Mouse (Mus musculus): ENCODE results near the gene Tmem233. TPM values are rescaled to one million over a fixed set of nuclear protein-coding genes. Genes with fewer than 3 reads are reported as not detected.

Gene Tmem233
- polyA plus RNA-seq, 1 experiment from 2014 or later, result not detected

GRCm38 (mm10) chr5:116030566-116031189 lies 52.4 kb downstream of the Tmem233 start:
- H3K9me3 ChIP-seq (ENCODE audit: control insufficient read depth, low read length), result 0 out of 2 replicates have a peak, but pooled peaks cover 2% of the 10 kb centered on the region
- ATAC-seq (ENCODE audit: insufficient number of reproducible peaks, insufficient read depth, low FRiP score, low read depth), result no peak
- 0 out of 2 replicates have a peak, but pooled peaks cover 7% of the 10 kb centered on the region for H3K27me3 ChIP-seq (ENCODE audit: control insufficient read depth, insufficient read depth, low read length)
- H3K4me2 ChIP-seq (ENCODE audit: low read length), result peak overlapping the region; percentile 52
- H3K9ac ChIP-seq (ENCODE audit: low read length), result no peak overlapping the region; the same call in 1 of the 2 replicates
- 0 out of 4 replicates have a peak overlapping the region, but pooled peaks of 1 of the 2 experiments have one; percentile 9 for H3K4me3 ChIP-seq (ENCODE audit: control insufficient read depth in 1 of 2, insufficient read depth in 1 of 2, low read depth in 1 of 2, low read length in 2 of 2)
- no peak overlapping the region for H3K27ac ChIP-seq (replicated peaks in 1 of 2; ENCODE audit: control insufficient read depth in 1 of 2, insufficient read depth in 1 of 2, low read depth in 2 of 2, low read length in 2 of 2)
- peaks cover 5 to 6% of the 10 kb centered on the region in 2 experiments; a peak in 2 of 4 replicates for H3K4me1 ChIP-seq (ENCODE audit: control insufficient read depth in 2 of 2, insufficient read depth in 2 of 2, low read length in 2 of 2)
- H3K36me3 ChIP-seq (ENCODE audit: control insufficient read depth, insufficient read depth, low read length), result no peaks in the 10 kb centered on the region
- WGBS, result 6% methylated on average over 19 of the region's 19 CpGs

GRCm38 (mm10) chr5:116029071-116029470 lies 54.0 kb downstream of the Tmem233 start:
- Histone ChIP-seq H3K4me1 (ENCODE audit: control insufficient read depth in 2 of 2, insufficient read depth in 2 of 2, low read length in 2 of 2) (peaks cover 5 to 9% of the 10 kb centered on the region in 2 experiments; a peak in 2 of 4 replicates), H3K36me3 (ENCODE audit: control insufficient read depth, insufficient read depth, low read length) (no peaks in the 10 kb centered on the region), H3K4me2 (ENCODE audit: low read length) (no peak overlapping the region), H3K4me3 (ENCODE audit: control insufficient read depth in 1 of 2, insufficient read depth in 1 of 2, low read depth in 1 of 2, low read length in 2 of 2) (no peak overlapping the region), H3K27me3 (ENCODE audit: control insufficient read depth, insufficient read depth, low read length) (0 out of 2 replicates have a peak, but pooled peaks cover 7% of the 10 kb centered on the region), H3K27ac (replicated peaks in 1 of 2; ENCODE audit: control insufficient read depth in 1 of 2, insufficient read depth in 1 of 2, low read depth in 2 of 2, low read length in 2 of 2) (peak overlapping the region in 1 of 2 experiments; percentile 34; a peak in 1 of 4 replicates), H3K9ac (ENCODE audit: low read length) (no peak overlapping the region), H3K9me3 (ENCODE audit: control insufficient read depth, low read length) (no peaks in the 10 kb centered on the region)
- peak; percentile 22 for ATAC-seq (ENCODE audit: insufficient number of reproducible peaks, insufficient read depth, low FRiP score, low read depth)
- 43% methylated on average over 7 of the region's 7 CpGs for WGBS

- no peak overlapping the region for H3K9ac ChIP-seq (ENCODE audit: low read length)
- H3K27me3 ChIP-seq (ENCODE audit: control insufficient read depth, insufficient read depth, low read length), result 0 out of 2 replicates have a peak, but pooled peaks cover 7% of the 10 kb centered on the region
- H3K9me3 ChIP-seq (ENCODE audit: control insufficient read depth, low read length), result no peaks in the 10 kb centered on the region
- 0 out of 2 replicates have a peak, but pooled peaks have one; percentile 44 for ATAC-seq (ENCODE audit: insufficient number of reproducible peaks, insufficient read depth, low FRiP score, low read depth)
- WGBS, result 38% methylated on average over 14 of the region's 14 CpGs
- H3K27ac ChIP-seq (replicated peaks in 1 of 2; ENCODE audit: control insufficient read depth in 1 of 2, insufficient read depth in 1 of 2, low read depth in 2 of 2, low read length in 2 of 2), result no peak overlapping the region
- H3K4me1 ChIP-seq (ENCODE audit: control insufficient read depth in 2 of 2, insufficient read depth in 2 of 2, low read length in 2 of 2), result peaks cover 15 to 27% of the 10 kb centered on the region in 2 experiments
- H3K4me3 ChIP-seq (ENCODE audit: control insufficient read depth in 1 of 2, insufficient read depth in 1 of 2, low read depth in 1 of 2, low read length in 2 of 2), result no peak overlapping the region
- no peak overlapping the region for H3K4me2 ChIP-seq (ENCODE audit: low read length)
- H3K36me3 ChIP-seq (ENCODE audit: control insufficient read depth, insufficient read depth, low read length), result peaks cover 10% of the 10 kb centered on the region
Observed at GRCm38 (mm10) chr5:116026561-116026960, 56.5 kb downstream of the Tmem233 start.

GRCm38 (mm10) chr5:116026107-116026506 lies 56.9 kb downstream of the Tmem233 start:
- 75% methylated on average over 5 of the region's 5 CpGs for WGBS
- Histone ChIP-seq H3K27ac (replicated peaks in 1 of 2; ENCODE audit: control insufficient read depth in 1 of 2, insufficient read depth in 1 of 2, low read depth in 2 of 2, low read length in 2 of 2) (no peak overlapping the region), H3K4me3 (ENCODE audit: control insufficient read depth in 1 of 2, insufficient read depth in 1 of 2, low read depth in 1 of 2, low read length in 2 of 2) (no peak overlapping the region), H3K9me3 (ENCODE audit: control insufficient read depth, low read length) (no peaks in the 10 kb centered on the region), H3K27me3 (ENCODE audit: control insufficient read depth, insufficient read depth, low read length) (0 out of 2 replicates have a peak, but pooled peaks cover 7% of the 10 kb centered on the region), H3K4me2 (ENCODE audit: low read length) (no peak overlapping the region), H3K4me1 (ENCODE audit: control insufficient read depth in 2 of 2, insufficient read depth in 2 of 2, low read length in 2 of 2) (peaks cover 15 to 29% of the 10 kb centered on the region in 2 experiments), H3K9ac (ENCODE audit: low read length) (no peak overlapping the region), H3K36me3 (ENCODE audit: control insufficient read depth, insufficient read depth, low read length) (peaks cover 14% of the 10 kb centered on the region)
- ATAC-seq (ENCODE audit: insufficient number of reproducible peaks, insufficient read depth, low FRiP score, low read depth), result no peak

GRCm38 (mm10) chr5:116024327-116024739 lies 58.7 kb downstream of the Tmem233 start, which contains the start of gene Prkab1:
Gene Prkab1 (minus strand): TSS chr5:116024508.
- Histone ChIP-seq H3K27me3 (ENCODE audit: control insufficient read depth, insufficient read depth, low read length) (no peaks in the 10 kb centered on the region), H3K9ac (ENCODE audit: low read length) (peak within 1 kb of the TSS; percentile 86), H3K36me3 (ENCODE audit: control insufficient read depth, insufficient read depth, low read length) (peaks cover 32% of the 10 kb centered on the region), H3K27ac (replicated peaks in 1 of 2; ENCODE audit: control insufficient read depth in 1 of 2, insufficient read depth in 1 of 2, low read depth in 2 of 2, low read length in 2 of 2) (peak within 1 kb of the TSS; percentile 63 to 77), H3K9me3 (ENCODE audit: control insufficient read depth, low read length) (no peaks in the 10 kb centered on the region), H3K4me2 (ENCODE audit: low read length) (peak within 1 kb of the TSS; percentile 94), H3K4me3 (ENCODE audit: control insufficient read depth in 1 of 2, insufficient read depth in 1 of 2, low read depth in 1 of 2, low read length in 2 of 2) (peak within 1 kb of the TSS; percentile 65 to 81), H3K4me1 (ENCODE audit: control insufficient read depth in 2 of 2, insufficient read depth in 2 of 2, low read length in 2 of 2) (peaks cover 21 to 35% of the 10 kb centered on the region in 2 experiments)
- under 1% methylated on average over 46 of the region's 46 CpGs for WGBS
- peak; percentile 89 for ATAC-seq (ENCODE audit: insufficient number of reproducible peaks, insufficient read depth, low FRiP score, low read depth)

GRCm38 (mm10) chr5:116023821-116024284 lies 59.2 kb downstream of the Tmem233 start:
- H3K36me3 ChIP-seq (ENCODE audit: control insufficient read depth, insufficient read depth, low read length), result peaks cover 37% of the 10 kb centered on the region
- peak overlapping the region; percentile 65 to 81 for H3K4me3 ChIP-seq (ENCODE audit: control insufficient read depth in 1 of 2, insufficient read depth in 1 of 2, low read depth in 1 of 2, low read length in 2 of 2)
- peak overlapping the region; percentile 28 to 77; a peak in 3 of 4 replicates for H3K27ac ChIP-seq (replicated peaks in 1 of 2; ENCODE audit: control insufficient read depth in 1 of 2, insufficient read depth in 1 of 2, low read depth in 2 of 2, low read length in 2 of 2)
- ATAC-seq (ENCODE audit: insufficient number of reproducible peaks, insufficient read depth, low FRiP score, low read depth), result peak; percentile 27; the same call in 1 of the 2 replicates
- H3K4me2 ChIP-seq (ENCODE audit: low read length), result peak overlapping the region; percentile 94
- 1% methylated on average over 28 of the region's 28 CpGs for WGBS
- peaks cover 23 to 40% of the 10 kb centered on the region in 2 experiments for H3K4me1 ChIP-seq (ENCODE audit: control insufficient read depth in 2 of 2, insufficient read depth in 2 of 2, low read length in 2 of 2)
- H3K9me3 ChIP-seq (ENCODE audit: control insufficient read depth, low read length), result no peaks in the 10 kb centered on the region
- H3K9ac ChIP-seq (ENCODE audit: low read length), result peak overlapping the region; percentile 86
- H3K27me3 ChIP-seq (ENCODE audit: control insufficient read depth, insufficient read depth, low read length), result no peaks in the 10 kb centered on the region

GRCm38 (mm10) chr5:116023251-116023661 lies 59.8 kb downstream of the Tmem233 start:
- H3K4me3 ChIP-seq (ENCODE audit: control insufficient read depth in 1 of 2, insufficient read depth in 1 of 2, low read depth in 1 of 2, low read length in 2 of 2), result peak overlapping the region; percentile 65 to 81
- 22% methylated on average over 8 of the region's 8 CpGs for WGBS
- no peaks in the 10 kb centered on the region for H3K9me3 ChIP-seq (ENCODE audit: control insufficient read depth, low read length)
- no peak for ATAC-seq (ENCODE audit: insufficient number of reproducible peaks, insufficient read depth, low FRiP score, low read depth)
- H3K36me3 ChIP-seq (ENCODE audit: control insufficient read depth, insufficient read depth, low read length), result peaks cover 43% of the 10 kb centered on the region
- H3K4me2 ChIP-seq (ENCODE audit: low read length), result peak overlapping the region; percentile 94
- peaks cover 22 to 46% of the 10 kb centered on the region in 2 experiments for H3K4me1 ChIP-seq (ENCODE audit: control insufficient read depth in 2 of 2, insufficient read depth in 2 of 2, low read length in 2 of 2)
- H3K27me3 ChIP-seq (ENCODE audit: control insufficient read depth, insufficient read depth, low read length), result no peaks in the 10 kb centered on the region
- H3K27ac ChIP-seq (replicated peaks in 1 of 2; ENCODE audit: control insufficient read depth in 1 of 2, insufficient read depth in 1 of 2, low read depth in 2 of 2, low read length in 2 of 2), result peak overlapping the region in 1 of 2 experiments; percentile 77; a peak in 1 of 4 replicates
- peak overlapping the region; percentile 86 for H3K9ac ChIP-seq (ENCODE audit: low read length)

Data from heart, embryonic 14.5 days (tissue).